Mouse (Mus musculus) C2C12 (cell line): ENCODE data around the gene Plgrkt. TPM values are rescaled to one million over a fixed set of nuclear protein-coding genes. Genes with fewer than 3 reads are reported as not detected.

Experiments used
- H3K27me3 ChIP-seq: one replicate; pipeline ENCODE4 v1.6.1; 2011; ENCODE audit not compliant: control insufficient read depth, insufficient read depth, insufficient read length
- H3K36me3 ChIP-seq: one replicate; pipeline ENCODE4 v1.6.1; 2011; ENCODE audit not compliant: control insufficient read depth, insufficient read depth
- H3K4me3 ChIP-seq: one replicate; pipeline ENCODE4 v1.5.1; 2011; ENCODE audit warnings: mild to moderate bottlenecking, control low read depth; ENCODE audit not compliant: poor library complexity, insufficient read depth, severe bottlenecking
- H3K79me2 ChIP-seq: one replicate; pipeline ENCODE4 v1.6.1; 2011; ENCODE audit not compliant: control insufficient read depth, insufficient read depth
- H3K79me3 ChIP-seq: one replicate; pipeline ENCODE4 v1.6.1; 2011; ENCODE audit warnings: low read depth, control low read depth
- H3ac ChIP-seq: one replicate; pipeline ENCODE3; 2011; ENCODE audit warnings: low read depth; ENCODE audit not compliant: control insufficient read depth, insufficient read length
- CEBPB ChIP-seq: IDR thresholded peaks from one replicate; pipeline ENCODE4 v1.6.1; 2011; ENCODE audit warnings: low read depth, mild to moderate bottlenecking, control low read depth, moderate library complexity
- CTCF ChIP-seq: IDR thresholded peaks from one replicate; pipeline ENCODE4 v1.5.1; 2011; ENCODE audit not compliant: control insufficient read depth, insufficient read depth, insufficient read length
- FOSL1 ChIP-seq: IDR thresholded peaks from one replicate; pipeline ENCODE4 v1.8.0; 2011; ENCODE audit warnings: mild to moderate bottlenecking, low read length; ENCODE audit not compliant: poor library complexity, insufficient read depth, severe bottlenecking
- MAX ChIP-seq: IDR thresholded peaks from one replicate; pipeline ENCODE4 v1.6.1; 2011; ENCODE audit warnings: mild to moderate bottlenecking, control low read depth
- MYOD1 ChIP-seq: IDR thresholded peaks from one replicate; pipeline ENCODE4 v1.6.1; 2011; ENCODE audit warnings: low read depth; ENCODE audit not compliant: control insufficient read depth, insufficient read length
- MYOG ChIP-seq: IDR thresholded peaks from one replicate; pipeline ENCODE4 v1.6.1; 2011; ENCODE audit not compliant: control insufficient read depth, insufficient read length; ENCODE audit errors: extremely low read depth
- USF1 ChIP-seq: IDR thresholded peaks from one replicate; pipeline ENCODE4 v1.6.1; 2011; ENCODE audit warnings: low read depth, mild to moderate bottlenecking, control low read depth, moderate library complexity
- polyA plus RNA-seq: library from polyadenylated mRNA; unstranded; fragments of >200 nt; fragmentation: generic; extraction: Trizol; gene quantifications from one replicate; pipeline ENCODE4 v1.2.1, GENCODE M21; 2012; ENCODE audit warnings: missing spikeins

The Plgrkt gene
- polyA plus RNA-seq, 1 experiment = 15.2 TPM

DNA sequence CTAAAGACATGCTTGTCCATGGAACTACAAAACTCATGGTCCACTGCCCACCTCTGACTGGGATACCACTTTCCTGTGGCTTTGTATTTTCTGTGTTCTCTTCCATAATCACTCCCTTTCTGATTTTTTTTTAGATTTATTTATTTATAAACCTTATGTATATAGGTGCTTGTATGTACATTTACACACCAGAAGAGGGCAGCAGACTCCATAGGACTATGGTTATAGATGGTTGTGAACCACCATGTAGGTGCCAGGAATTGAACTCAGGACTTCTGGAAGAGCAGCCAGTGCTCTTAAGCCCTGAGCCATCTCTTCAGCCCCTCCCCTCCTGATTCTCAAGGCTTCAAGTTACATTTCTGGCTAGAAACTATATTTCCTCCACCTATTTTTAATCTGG lies 58.4 kb downstream of the Plgrkt start:
- H3ac ChIP-seq = no peak overlapping the region
- H3K79me3 ChIP-seq = no peaks in the 10 kb centered on the region
- TF ChIP-seq MYOD1 (no peak), CTCF (no peak), CEBPB (no peak), USF1 (no peak), MAX (no peak), MYOG (no peak), FOSL1 (no peak)
- no peaks in the 10 kb centered on the region for H3K79me2 ChIP-seq
- H3K36me3 ChIP-seq = peaks cover 41% of the 10 kb centered on the region
- H3K4me3 ChIP-seq = no peak overlapping the region
- H3K27me3 ChIP-seq = no peaks in the 10 kb centered on the region

DNA sequence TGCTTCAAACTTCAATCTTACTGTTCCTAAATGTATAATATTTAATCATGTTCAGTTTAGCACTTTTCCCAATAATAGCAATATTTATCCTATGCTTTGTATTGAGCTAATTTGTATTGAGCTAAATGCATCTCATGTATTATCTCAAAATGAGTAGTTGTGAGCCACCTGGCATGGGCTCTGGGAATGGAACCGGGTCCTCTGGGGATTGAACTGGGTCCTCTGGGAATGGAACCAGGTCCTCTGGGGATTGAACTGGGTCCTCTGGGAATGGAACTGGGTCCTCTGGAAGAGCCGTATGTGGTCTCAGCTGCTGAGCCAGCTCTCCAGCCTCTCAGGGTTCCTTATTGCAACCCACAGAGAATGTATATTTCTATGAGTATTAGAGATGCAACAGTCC lies 65.1 kb downstream of the Plgrkt start:
- TF ChIP-seq USF1 (no peak), FOSL1 (no peak), MAX (no peak), MYOD1 (no peak), MYOG (no peak), CTCF (no peak)
- Histone ChIP-seq H3K36me3 (peaks cover 49% of the 10 kb centered on the region), H3K27me3 (no peaks in the 10 kb centered on the region), H3ac (no peak overlapping the region), H3K79me2 (no peaks in the 10 kb centered on the region), H3K79me3 (no peaks in the 10 kb centered on the region), H3K4me3 (no peak overlapping the region)

DNA sequence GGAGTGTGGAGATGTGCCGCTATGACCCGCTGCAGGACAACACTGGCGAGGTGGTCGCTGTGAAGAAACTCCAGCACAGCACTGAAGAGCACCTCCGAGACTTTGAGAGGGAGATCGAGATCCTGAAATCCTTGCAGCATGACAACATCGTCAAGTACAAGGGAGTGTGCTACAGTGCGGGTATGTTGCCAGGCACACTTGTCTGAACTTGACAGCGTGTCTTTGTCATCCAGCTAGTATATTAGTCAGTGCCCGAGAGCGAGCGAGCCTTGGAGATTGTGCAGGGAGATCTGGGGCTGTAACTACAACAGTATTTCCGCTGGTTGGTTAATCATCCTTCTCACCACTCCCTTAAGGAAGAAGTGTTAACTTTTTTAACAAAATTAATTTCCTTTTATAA lies 66.3 kb downstream of the Plgrkt start:
- Histone ChIP-seq H3ac (no peak overlapping the region), H3K4me3 (no peak overlapping the region), H3K36me3 (peaks cover 59% of the 10 kb centered on the region), H3K79me2 (no peaks in the 10 kb centered on the region), H3K27me3 (no peaks in the 10 kb centered on the region), H3K79me3 (no peaks in the 10 kb centered on the region)
- TF ChIP-seq USF1 (no peak), MAX (no peak), FOSL1 (no peak), CTCF (no peak), MYOD1 (no peak), MYOG (no peak)

Other genes starting within 250 kb of the Plgrkt start
- 4.3 TPM for gene Jak2, start 115.6 kb downstream of the Plgrkt start, polyA plus RNA-seq
- gene Insl6, start 42.0 kb downstream of the Plgrkt start, polyA plus RNA-seq = 0.41 TPM
- gene Rln1, start 32.7 kb downstream of the Plgrkt start, polyA plus RNA-seq = 0.05 TPM
- 0.05 TPM for gene Cd274, start 65 bp upstream of the Plgrkt start, polyA plus RNA-seq
- gene Pdcd1lg2, start 43.5 kb upstream of the Plgrkt start, polyA plus RNA-seq = not detected
- 4.3 TPM for gene Ric1, start 154.9 kb upstream of the Plgrkt start, polyA plus RNA-seq